Mouse (Mus musculus) embryonic fibroblast, embryonic 13.5 days (primary cell): ENCODE results near the gene Ss18l1. TPM values are rescaled to one million over a fixed set of nuclear protein-coding genes. Genes with fewer than 3 reads are reported as not detected.
A peak's percentile ranks its signal among the peaks of the same experiment; 100 is the strongest.

Experiments used
- H3K27ac ChIP-seq: 2 replicates; pipeline ENCODE4 v1.5.1; 2012; ENCODE audit warnings: low read length, control low read depth, inconsistent platforms; ENCODE audit not compliant: insufficient read depth
- H3K4me1 ChIP-seq: 2 replicates; pipeline ENCODE4 v1.6.1; 2011; ENCODE audit warnings: low read length; ENCODE audit not compliant: control insufficient read depth, insufficient read depth
- H3K4me3 ChIP-seq: 2 replicates; pipeline ENCODE4 v1.5.1; 2011; ENCODE audit warnings: mild to moderate bottlenecking, control low read depth, low read length; ENCODE audit not compliant: insufficient read depth
- CTCF ChIP-seq: IDR thresholded peaks from 2 replicates; pipeline ENCODE4 v1.5.1; 2011; ENCODE audit warnings: mild to moderate bottlenecking, control low read depth, low read length, moderate library complexity, borderline replicate concordance; ENCODE audit not compliant: insufficient read depth
- POLR2A ChIP-seq: IDR thresholded peaks from 2 replicates; pipeline ENCODE4 v1.6.1; 2011; ENCODE audit warnings: low read depth, mild to moderate bottlenecking, control low read depth, low read length, moderate library complexity
- polyA plus RNA-seq: library from polyadenylated mRNA; stranded (reverse); fragments of >200 nt; gene quantifications from 2 replicates; pipeline ENCODE4 v1.2.4, GENCODE M21; 2011; ENCODE audit warnings: low read depth; ENCODE audit not compliant: missing spikeins, insufficient read length

The Ss18l1 gene
- polyA plus RNA-seq, 1 experiment, result 3.9 TPM

GRCm38 (mm10) chr2:180051986-180052733 is 9.9 kb downstream of the Ss18l1 start:
- TF ChIP-seq CTCF (peak; percentile 48; the same call in 1 of the 2 replicates), POLR2A (no peak)
- no peak overlapping the region for H3K4me3 ChIP-seq
- no peaks in the 10 kb centered on the region for H3K4me1 ChIP-seq
- no peak overlapping the region for H3K27ac ChIP-seq

GRCm38 (mm10) chr2:180053001-180053400 is 10.7 kb downstream of the Ss18l1 start:
- H3K27ac ChIP-seq, result no peak overlapping the region
- TF ChIP-seq POLR2A, result no peak
- TF ChIP-seq CTCF, result no peak
- no peaks in the 10 kb centered on the region for H3K4me1 ChIP-seq
- H3K4me3 ChIP-seq, result no peak overlapping the region

GRCm38 (mm10) chr2:180063338-180064131 is 21.2 kb downstream of the Ss18l1 start:
- H3K4me1 ChIP-seq, result no peaks in the 10 kb centered on the region
- H3K27ac ChIP-seq, result no peak overlapping the region
- H3K4me3 ChIP-seq, result no peak overlapping the region
- TF ChIP-seq CTCF (no peak), POLR2A (no peak)

GRCm38 (mm10) chr2:180069770-180070480 is 27.6 kb downstream of the Ss18l1 start:
- Histone ChIP-seq H3K4me1 (peaks cover 9% of the 10 kb centered on the region), H3K4me3 (peak overlapping the region; percentile 84), H3K27ac (peak overlapping the region; percentile 56)
- TF ChIP-seq POLR2A (0 out of 2 replicates have a peak, but pooled peaks have one; percentile 19), CTCF (no peak)

GRCm38 (mm10) chr2:180070481-180071453 is 28.5 kb downstream of the Ss18l1 start, which contains the start of gene Mtg2:
Gene Mtg2 (plus strand): TSS chr2:180070588.
- Histone ChIP-seq H3K27ac (peak within 1 kb of the TSS; percentile 56), H3K4me3 (peak within 1 kb of the TSS; percentile 84), H3K4me1 (peaks cover 9% of the 10 kb centered on the region)
- TF ChIP-seq CTCF, result no peak
- peak; percentile 80 for TF ChIP-seq POLR2A

GRCm38 (mm10) chr2:180071671-180072070 is 29.4 kb downstream of the Ss18l1 start:
- TF ChIP-seq POLR2A (no peak), CTCF (no peak)
- peaks cover 9% of the 10 kb centered on the region for H3K4me1 ChIP-seq
- no peak overlapping the region for H3K27ac ChIP-seq
- no peak overlapping the region for H3K4me3 ChIP-seq

- H3K27ac ChIP-seq, result no peak overlapping the region
- H3K4me3 ChIP-seq, result no peak overlapping the region
- no peak for TF ChIP-seq CTCF
- no peak for TF ChIP-seq POLR2A
- peaks cover 9% of the 10 kb centered on the region for H3K4me1 ChIP-seq
Observed at GRCm38 (mm10) chr2:180072886-180073285, 30.6 kb downstream of the Ss18l1 start.

GRCm38 (mm10) chr2:180077622-180078021 is 35.3 kb downstream of the Ss18l1 start:
- no peak overlapping the region for H3K27ac ChIP-seq
- TF ChIP-seq CTCF (no peak), POLR2A (no peak)

More at GRCm38 (mm10) chr2:180077622-180078021, 35.3 kb downstream of the Ss18l1 start:
- Histone ChIP-seq H3K4me3 (no peak overlapping the region), H3K4me1 (peaks cover 1% of the 10 kb centered on the region; the same call in 1 of the 2 replicates)
